Mouse (Mus musculus) ES-E14 (cell line): ENCODE results near the gene Ccnf. TPM values are rescaled to one million over a fixed set of nuclear protein-coding genes. Genes with fewer than 3 reads are reported as not detected.

Source experiments
- DNase-seq: peaks from one replicate; pipeline ENCODE4 v3.0.0-alpha.2; 2013; ENCODE audit warnings: low read depth, low spot score
- H3K27ac ChIP-seq: 2 replicates; pipeline ENCODE4 v1.5.1; 2012; ENCODE audit warnings: low read depth, mild to moderate bottlenecking, low read length, moderate library complexity, mixed read lengths; ENCODE audit not compliant: poor library complexity, insufficient read depth, severe bottlenecking
- H3K36me3 ChIP-seq: 2 replicates; pipeline ENCODE4 v1.6.1; 2012; ENCODE audit warnings: mild to moderate bottlenecking, low read length, moderate library complexity, mixed read lengths; ENCODE audit not compliant: control insufficient read depth, poor library complexity, insufficient read depth, severe bottlenecking
- H3K4me1 ChIP-seq, 2 experiments: fragments of 150-350 bp in 1 of 2; sonication (generic) in 1 of 2; 2 replicates each; pipeline ENCODE4 v1.6.1; 2012; ENCODE audit warnings: low read length in 2 of 2, mild to moderate bottlenecking in 1 of 2, mixed read lengths in 1 of 2; ENCODE audit not compliant: control insufficient read depth in 2 of 2, insufficient read depth in 2 of 2, poor library complexity in 1 of 2
- H3K4me3 ChIP-seq, 2 experiments: fragments of 150-350 bp in 1 of 2; sonication (generic) in 1 of 2; 2 replicates each; pipeline ENCODE4 v1.5.1; 2012; ENCODE audit warnings: low read length in 2 of 2, low read depth in 1 of 2, mild to moderate bottlenecking in 1 of 2, mixed read lengths in 1 of 2; ENCODE audit not compliant: insufficient read depth in 1 of 2, poor library complexity in 1 of 2, severe bottlenecking in 1 of 2
- H3K9ac ChIP-seq: 2 replicates; pipeline ENCODE4 v1.6.1; 2012; ENCODE audit warnings: low read depth, mild to moderate bottlenecking, low read length, mixed read lengths; ENCODE audit not compliant: poor library complexity, insufficient read depth, severe bottlenecking
- H3K9me3 ChIP-seq: fragments of 150-350 bp; sonication (generic); 2 replicates; pipeline ENCODE4 v1.6.1; 2012; ENCODE audit warnings: low read depth, mild to moderate bottlenecking, low read length; ENCODE audit not compliant: control insufficient read depth, insufficient read depth
- CHD2 ChIP-seq: IDR thresholded peaks from 2 replicates; pipeline ENCODE4 v1.6.1; 2014; ENCODE audit warnings: mild to moderate bottlenecking, low read depth, low read length, inconsistent platforms
- HCFC1 ChIP-seq: IDR thresholded peaks from 2 replicates; pipeline ENCODE4 v1.6.1; 2012; ENCODE audit warnings: low read length, inconsistent platforms, borderline replicate concordance; ENCODE audit not compliant: insufficient read depth
- MAFK ChIP-seq: IDR thresholded peaks from 2 replicates; pipeline ENCODE4 v1.6.1; 2014; ENCODE audit warnings: mild to moderate bottlenecking, low read depth, low read length, inconsistent platforms; ENCODE audit not compliant: insufficient read depth
- ZC3H11A ChIP-seq: IDR thresholded peaks from 2 replicates; pipeline ENCODE4 v1.6.1; 2012; ENCODE audit warnings: low read depth, mild to moderate bottlenecking, inconsistent platforms, low read length, borderline replicate concordance
- ZNF384 ChIP-seq: IDR thresholded peaks from 2 replicates; pipeline ENCODE4 v1.6.1; 2012; ENCODE audit warnings: low read depth, low read length, inconsistent platforms
- in situ Hi-C, 2 experiments: fragments of 600-800 bp; cut with MboI; formaldehyde crosslinking; loops; one replicate each; pipeline ENCODE4 v1.15.1; 2025; ENCODE audit warnings: low sequenced_read_pairs in 2 of 2, inconsistent platforms in 1 of 2; ENCODE audit not compliant: unreplicated experiment in 2 of 2
- total RNA-seq: library from RNA; depleted of rRNA; stranded (reverse); fragments of 300-350 nt; gene quantifications from 2 replicates; pipeline ENCODE4 v1.2.3, GENCODE M21; 2012; rRNA removed

Gene Ccnf
- total RNA-seq, 1 experiment = 143 TPM

GRCm38 (mm10) chr17:24190934-24191333 lies 60.4 kb downstream of the Ccnf start:
- H3K4me3 ChIP-seq = no peak overlapping the region
- no peak overlapping the region for H3K27ac ChIP-seq
- in situ Hi-C loops = no loop called here
- TF ChIP-seq CHD2 = no peak
- no peak for TF ChIP-seq HCFC1
- no peak for TF ChIP-seq ZNF384
- no peak for TF ChIP-seq MAFK
- no peak for TF ChIP-seq ZC3H11A
- H3K4me1 ChIP-seq = peaks cover 4 to 10% of the 10 kb centered on the region in 2 experiments; a peak in 3 of 4 replicates
- no peak for DNase-seq
- H3K9me3 ChIP-seq = no peaks in the 10 kb centered on the region
- peaks cover 2% of the 10 kb centered on the region; the same call in 1 of the 2 replicates for H3K36me3 ChIP-seq
- no peak overlapping the region for H3K9ac ChIP-seq

GRCm38 (mm10) chr17:24174259-24174658 lies 77.0 kb downstream of the Ccnf start:
- H3K36me3 ChIP-seq = no peaks in the 10 kb centered on the region
- DNase-seq = no peak
- H3K9me3 ChIP-seq = no peaks in the 10 kb centered on the region
- H3K9ac ChIP-seq = no peak overlapping the region
- H3K4me1 ChIP-seq = peaks cover 4 to 11% of the 10 kb centered on the region in 2 experiments; a peak in 3 of 4 replicates
- no peak overlapping the region for H3K4me3 ChIP-seq
- TF ChIP-seq CHD2 (no peak), ZNF384 (no peak), HCFC1 (no peak), ZC3H11A (no peak), MAFK (no peak)
- in situ Hi-C loops = no loop called here
- no peak overlapping the region for H3K27ac ChIP-seq

DNA sequence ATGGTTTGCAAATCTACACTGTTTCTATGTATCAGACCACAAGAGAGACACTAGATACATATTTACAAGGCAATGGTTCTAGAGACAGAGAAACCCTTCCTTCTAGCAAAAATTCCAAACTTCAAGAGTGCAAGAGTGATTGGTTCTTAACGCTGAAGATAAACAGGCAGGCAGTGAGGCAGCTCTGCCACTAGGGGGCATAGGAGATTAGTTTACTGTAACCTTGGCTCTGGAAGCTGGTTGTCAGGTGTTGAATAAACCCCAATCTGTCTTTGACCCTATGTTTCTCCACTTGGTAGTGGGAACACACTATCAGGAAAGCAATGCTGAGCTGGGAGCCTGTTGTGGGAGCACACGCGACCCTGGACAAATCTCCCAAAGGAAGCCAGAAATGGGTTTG lies 77.9 kb downstream of the Ccnf start:
- no peak for TF ChIP-seq MAFK
- no peak for TF ChIP-seq HCFC1
- no peak for TF ChIP-seq ZNF384
- no peak for TF ChIP-seq ZC3H11A
- TF ChIP-seq CHD2 = no peak
- Histone ChIP-seq H3K4me1 (peaks cover 4 to 11% of the 10 kb centered on the region in 2 experiments; a peak in 3 of 4 replicates), H3K9me3 (no peaks in the 10 kb centered on the region), H3K27ac (no peak overlapping the region), H3K4me3 (no peak overlapping the region), H3K36me3 (no peaks in the 10 kb centered on the region), H3K9ac (no peak overlapping the region)
- in situ Hi-C loops = no loop called here
- DNase-seq = no peak

Other genes with a start within 250 kb of the Ccnf start
- gene Prss27, start 213.3 kb downstream of the Ccnf start, total RNA-seq = 0.31 and 0.37 TPM in 2 replicates
- 34.6 and 42.3 TPM in 2 replicates for gene Kctd5, start 178.0 kb downstream of the Ccnf start, total RNA-seq
- 25.6 and 26.7 TPM in 2 replicates for gene Pdpk1, start 100.6 kb downstream of the Ccnf start, total RNA-seq
- 28.5 and 35.3 TPM in 2 replicates for gene Amdhd2, start 87.7 kb downstream of the Ccnf start, total RNA-seq
- 129 and 159 TPM in 2 replicates for gene Atp6v0c, start 81.8 kb downstream of the Ccnf start, total RNA-seq
- 14.1 and 20.4 TPM in 2 replicates for gene Tbc1d24, start 45.9 kb downstream of the Ccnf start, total RNA-seq
- 2.7 and 4.1 TPM in 2 replicates for gene Ntn3, start 42.0 kb downstream of the Ccnf start, total RNA-seq
- gene Tedc2, start 30.6 kb downstream of the Ccnf start, total RNA-seq = 31.3 and 35.8 TPM in 2 replicates
- gene Abca17, start 99.6 kb upstream of the Ccnf start, total RNA-seq = not detected in 2 replicates
- gene Abca3, start 100.5 kb upstream of the Ccnf start, total RNA-seq = 10.8 and 11.5 TPM in 2 replicates
- 107 and 138 TPM in 2 replicates for gene Rnps1, start 163.1 kb upstream of the Ccnf start, total RNA-seq
- 38.0 and 42.9 TPM in 2 replicates for gene Eci1, start 175.2 kb upstream of the Ccnf start, total RNA-seq
- gene Dnase1l2, start 191.6 kb upstream of the Ccnf start, total RNA-seq = 1.2 and 1.8 TPM in 2 replicates
- gene E4f1, start 218.8 kb upstream of the Ccnf start, total RNA-seq = 23.4 and 38.2 TPM in 2 replicates
- 12.8 and 16.6 TPM in 2 replicates for gene Pgp, start 218.9 kb upstream of the Ccnf start, total RNA-seq
- gene Bricd5, start 222.4 kb upstream of the Ccnf start, total RNA-seq = 1.2 and 1.4 TPM in 2 replicates
- gene Mlst8, start 227.6 kb upstream of the Ccnf start, total RNA-seq = 24.2 and 32.8 TPM in 2 replicates
- gene Caskin1, start 237.1 kb upstream of the Ccnf start, total RNA-seq = 1.8 and 2.0 TPM in 2 replicates